Mouse (Mus musculus) erythroblast, adult 5-6 weeks (primary cell): ENCODE results near the gene Olfr373. TPM values are rescaled to one million over a fixed set of nuclear protein-coding genes. Genes with fewer than 3 reads are reported as not detected.

ENCODE experiments used
- total RNA-seq, 2 experiments: library from RNA; stranded (forward) in 1 of 2; stranded (reverse) in 1 of 2; fragments of 150-400 nt in 1 of 2; fragments of 200-764, 138-1000 nt in 1 of 2; gene quantifications; 2 replicates each; pipeline versions ENCODE4 v1.2.3 to v1.2.4; 2015 to 2017; ENCODE audit warnings: low replicate concordance in 2 of 2

The Olfr373 gene
- total RNA-seq, 2 experiments from 2014 or later = not detected

Other genes starting within 250 kb of the Olfr373 start
- 1.3 and 2.9 TPM in 2 replicates for gene Zfp709, start 201.2 kb upstream of the Olfr373 start, total RNA-seq (2015; ENCODE audit: low replicate concordance)
- gene Zfp709, start 201.2 kb upstream of the Olfr373 start, total RNA-seq (2017; ENCODE audit: low replicate concordance) = 1.3 and 2.5 TPM in 2 replicates
- 2.1 TPM in 1 of 2 replicates, not detected in the other for gene Zfp882, start 174.6 kb upstream of the Olfr373 start, total RNA-seq (2015; ENCODE audit: low replicate concordance)
- 2.0 and 3.3 TPM in 2 replicates for gene Zfp882, start 174.6 kb upstream of the Olfr373 start, total RNA-seq (2017; ENCODE audit: low replicate concordance)
- gene Zfp617, start 174.5 kb upstream of the Olfr373 start, total RNA-seq (2015; ENCODE audit: low replicate concordance) = 9.2 and 10.4 TPM in 2 replicates
- 5.5 and 6.8 TPM in 2 replicates for gene Zfp617, start 174.5 kb upstream of the Olfr373 start, total RNA-seq (2017; ENCODE audit: low replicate concordance)
- 11.7 and 15.8 TPM in 2 replicates for gene Zfp961, start 132.1 kb upstream of the Olfr373 start, total RNA-seq (2015; ENCODE audit: low replicate concordance)
- gene Zfp961, start 132.1 kb upstream of the Olfr373 start, total RNA-seq (2017; ENCODE audit: low replicate concordance) = 8.6 and 9.1 TPM in 2 replicates
- gene Cyp4f18, start 73.6 kb upstream of the Olfr373 start, total RNA-seq (2015; ENCODE audit: low replicate concordance) = 15.3 and 25.2 TPM in 2 replicates
- 7.7 and 10.3 TPM in 2 replicates for gene Cyp4f18, start 73.6 kb upstream of the Olfr373 start, total RNA-seq (2017; ENCODE audit: low replicate concordance)
- gene Olfr372, start 42.0 kb upstream of the Olfr373 start, total RNA-seq (2015; ENCODE audit: low replicate concordance) = not detected in 2 replicates
- not detected in 2 replicates for gene Olfr372, start 42.0 kb upstream of the Olfr373 start, total RNA-seq (2017; ENCODE audit: low replicate concordance)
- not detected in 2 replicates for gene Olfr374, start 23.9 kb downstream of the Olfr373 start, total RNA-seq (2015; ENCODE audit: low replicate concordance)
- gene Olfr374, start 23.9 kb downstream of the Olfr373 start, total RNA-seq (2017; ENCODE audit: low replicate concordance) = 0.14 TPM in 1 of 2 replicates, not detected in the other
- gene Tpm4, start 51.8 kb downstream of the Olfr373 start, total RNA-seq (2015; ENCODE audit: low replicate concordance) = 22.5 and 25.9 TPM in 2 replicates
- 27.3 and 27.9 TPM in 2 replicates for gene Tpm4, start 51.8 kb downstream of the Olfr373 start, total RNA-seq (2017; ENCODE audit: low replicate concordance)
- gene Rab8a, start 78.0 kb downstream of the Olfr373 start, total RNA-seq (2015; ENCODE audit: low replicate concordance) = 15.3 and 26.9 TPM in 2 replicates
- gene Rab8a, start 78.0 kb downstream of the Olfr373 start, total RNA-seq (2017; ENCODE audit: low replicate concordance) = 69.9 and 102 TPM in 2 replicates
- gene Hsh2d, start 106.5 kb downstream of the Olfr373 start, total RNA-seq (2015; ENCODE audit: low replicate concordance) = 0.77 and 4.4 TPM in 2 replicates
- 1.7 and 2.8 TPM in 2 replicates for gene Hsh2d, start 106.5 kb downstream of the Olfr373 start, total RNA-seq (2017; ENCODE audit: low replicate concordance)
- 1.7 TPM in 1 of 2 replicates, not detected in the other for gene Cib3, start 129.7 kb downstream of the Olfr373 start, total RNA-seq (2015; ENCODE audit: low replicate concordance)
- gene Cib3, start 129.7 kb downstream of the Olfr373 start, total RNA-seq (2017; ENCODE audit: low replicate concordance) = 1.8 and 5.4 TPM in 2 replicates
- not detected in 2 replicates for gene Gm11034, start 130.5 kb downstream of the Olfr373 start, total RNA-seq (2015; ENCODE audit: low replicate concordance)
- not detected in 2 replicates for gene Gm11034, start 130.5 kb downstream of the Olfr373 start, total RNA-seq (2017; ENCODE audit: low replicate concordance)
- gene Fam32a, start 136.6 kb downstream of the Olfr373 start, total RNA-seq (2015; ENCODE audit: low replicate concordance) = 31.1 and 32.9 TPM in 2 replicates
- 30.3 and 36.4 TPM in 2 replicates for gene Fam32a, start 136.6 kb downstream of the Olfr373 start, total RNA-seq (2017; ENCODE audit: low replicate concordance)
- 36.9 and 46.8 TPM in 2 replicates for gene Ap1m1, start 156.8 kb downstream of the Olfr373 start, total RNA-seq (2015; ENCODE audit: low replicate concordance)
- 15.7 and 22.7 TPM in 2 replicates for gene Ap1m1, start 156.8 kb downstream of the Olfr373 start, total RNA-seq (2017; ENCODE audit: low replicate concordance)
- 22.9 and 31.8 TPM in 2 replicates for gene Gm10282, start 222.1 kb downstream of the Olfr373 start, total RNA-seq (2015; ENCODE audit: low replicate concordance)
- gene Gm10282, start 222.1 kb downstream of the Olfr373 start, total RNA-seq (2017; ENCODE audit: low replicate concordance) = 14.9 and 39.9 TPM in 2 replicates
- 8.1 and 11.7 TPM in 2 replicates for gene Klf2, start 235.9 kb downstream of the Olfr373 start, total RNA-seq (2015; ENCODE audit: low replicate concordance)
- gene Klf2, start 235.9 kb downstream of the Olfr373 start, total RNA-seq (2017; ENCODE audit: low replicate concordance) = 3.4 and 4.6 TPM in 2 replicates